Mouse (Mus musculus): ENCODE results near the gene Coq8b. TPM values are rescaled to one million over a fixed set of nuclear protein-coding genes. Genes with fewer than 3 reads are reported as not detected.

Coq8b gene
- polyA plus RNA-seq, 1 experiment from 2014 or later, result 21.2 TPM

DNA sequence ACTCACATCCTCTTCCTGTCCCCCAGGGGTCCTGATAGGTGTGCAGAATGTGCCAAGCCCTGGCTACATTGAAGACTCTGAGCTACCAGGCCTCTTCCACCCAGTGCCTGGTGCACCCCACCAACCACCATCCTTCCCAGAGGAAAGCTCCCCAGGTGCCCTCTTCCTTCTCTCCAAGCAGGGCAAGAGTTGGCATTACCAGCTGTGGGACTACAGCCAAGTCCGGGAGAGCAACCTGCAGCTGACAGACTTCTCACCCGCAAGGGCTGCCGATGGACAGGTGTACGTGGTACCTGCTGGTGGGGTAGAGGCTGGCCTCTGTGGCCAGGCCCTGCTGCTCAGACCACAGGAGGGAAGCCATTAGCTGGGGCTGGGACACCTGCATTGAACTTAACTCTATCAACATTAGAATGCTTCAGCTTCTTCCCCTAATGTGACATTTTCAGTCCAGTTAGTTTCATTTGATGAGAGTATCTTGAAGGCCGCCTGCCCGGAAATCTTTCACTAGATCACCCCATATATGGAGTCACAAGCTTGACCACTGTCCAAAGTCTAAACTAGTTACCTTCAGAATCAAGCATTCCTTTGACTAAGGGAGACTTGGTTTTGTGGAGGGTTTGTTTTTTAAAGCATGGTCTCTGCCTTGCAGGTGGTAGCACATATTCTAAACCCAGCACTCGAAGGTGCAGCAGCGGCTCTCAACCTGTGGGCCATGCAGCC lies 28.9 kb upstream of the Coq8b start:
- Histone ChIP-seq H3K4me3 (replicated peaks) (no peak overlapping the region), H3K4me2 (no peak overlapping the region), H3K4me1 (no peaks in the 10 kb centered on the region), H3K27ac (no peak overlapping the region), H3K27me3 (replicated peaks) (no peaks in the 10 kb centered on the region), H3K9me3 (no peaks in the 10 kb centered on the region), H3K36me3 (peaks cover 22% of the 10 kb centered on the region; the same call in 1 of the 2 replicates), H3K9ac (no peak overlapping the region)
- whole genome bisulfite sequencing, result 94% methylated on average over 8 of the region's 8 CpGs
- no peak; the same call in 1 of the 2 replicates for ATAC-seq (ENCODE audit: insufficient read depth, low FRiP score, low read depth)

DNA sequence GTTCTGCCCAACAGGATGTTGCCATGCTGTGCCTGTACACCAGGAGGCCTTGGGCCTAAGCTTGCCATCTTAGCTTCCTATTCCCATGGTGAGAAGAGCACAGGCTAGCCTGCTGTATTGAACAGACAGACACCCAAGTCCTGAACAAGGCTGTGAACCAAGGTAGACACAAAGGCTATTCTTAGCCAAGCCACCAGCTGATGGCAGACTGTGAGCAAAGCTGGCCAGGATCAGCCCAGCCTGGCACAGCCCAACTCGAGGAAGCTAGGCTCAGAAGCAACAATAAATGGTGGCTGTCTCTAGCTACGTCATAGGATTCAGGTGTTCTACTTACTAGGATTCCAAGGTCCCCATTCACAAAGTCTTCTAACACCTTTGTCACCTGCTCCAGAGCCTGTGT lies 20.2 kb upstream of the Coq8b start:
- no peak for ATAC-seq (ENCODE audit: insufficient read depth, low FRiP score, low read depth)
- Histone ChIP-seq H3K4me2 (no peak overlapping the region), H3K27me3 (replicated peaks) (no peaks in the 10 kb centered on the region), H3K27ac (no peak overlapping the region), H3K9ac (no peak overlapping the region), H3K4me3 (replicated peaks) (no peak overlapping the region), H3K4me1 (no peaks in the 10 kb centered on the region), H3K9me3 (no peaks in the 10 kb centered on the region), H3K36me3 (peaks cover 42% of the 10 kb centered on the region)
- WGBS, result 83% methylated on average over 2 of the region's 2 CpGs

GRCm38 (mm10) chr7:27218586-27218985 lies 14.2 kb upstream of the Coq8b start:
- ATAC-seq (ENCODE audit: insufficient read depth, low FRiP score, low read depth), result no peak
- 81% methylated on average over 7 of the region's 7 CpGs for WGBS
- H3K9me3 ChIP-seq, result no peaks in the 10 kb centered on the region
- no peaks in the 10 kb centered on the region for H3K27me3 ChIP-seq (replicated peaks)
- H3K4me1 ChIP-seq, result no peaks in the 10 kb centered on the region
- H3K4me2 ChIP-seq, result no peak overlapping the region
- H3K27ac ChIP-seq, result no peak overlapping the region
- H3K36me3 ChIP-seq, result peaks cover 19% of the 10 kb centered on the region
- no peak overlapping the region for H3K4me3 ChIP-seq (replicated peaks)
- no peak overlapping the region for H3K9ac ChIP-seq

- no peak overlapping the region for H3K4me2 ChIP-seq
- no peak for ATAC-seq (ENCODE audit: insufficient read depth, low FRiP score, low read depth)
These were observed 12.9 kb upstream of the Coq8b start for GRCm38 (mm10) chr7:27219937-27220336.

GRCm38 (mm10) chr7:27221939-27222338 lies 10.9 kb upstream of the Coq8b start:
- Histone ChIP-seq H3K9me3 (no peaks in the 10 kb centered on the region), H3K36me3 (peaks cover 12% of the 10 kb centered on the region; the same call in 1 of the 2 replicates), H3K4me2 (no peak overlapping the region), H3K27ac (no peak overlapping the region), H3K4me3 (replicated peaks) (no peak overlapping the region), H3K4me1 (peaks cover 28% of the 10 kb centered on the region), H3K27me3 (replicated peaks) (no peaks in the 10 kb centered on the region), H3K9ac (no peak overlapping the region)
- WGBS, result 56% methylated on average over 6 of the region's 6 CpGs
- ATAC-seq (ENCODE audit: insufficient read depth, low FRiP score, low read depth), result no peak

More at GRCm38 (mm10) chr7:27219937-27220336, 12.9 kb upstream of the Coq8b start:
- no peaks in the 10 kb centered on the region for H3K9me3 ChIP-seq
- H3K27ac ChIP-seq, result no peak overlapping the region
- no peaks in the 10 kb centered on the region for H3K27me3 ChIP-seq (replicated peaks)
- H3K9ac ChIP-seq, result no peak overlapping the region
- 75% methylated on average over 11 of the region's 11 CpGs for WGBS
- no peak overlapping the region for H3K4me3 ChIP-seq (replicated peaks)
- H3K4me1 ChIP-seq, result peaks cover 8% of the 10 kb centered on the region
- H3K36me3 ChIP-seq, result peaks cover 16% of the 10 kb centered on the region

DNA sequence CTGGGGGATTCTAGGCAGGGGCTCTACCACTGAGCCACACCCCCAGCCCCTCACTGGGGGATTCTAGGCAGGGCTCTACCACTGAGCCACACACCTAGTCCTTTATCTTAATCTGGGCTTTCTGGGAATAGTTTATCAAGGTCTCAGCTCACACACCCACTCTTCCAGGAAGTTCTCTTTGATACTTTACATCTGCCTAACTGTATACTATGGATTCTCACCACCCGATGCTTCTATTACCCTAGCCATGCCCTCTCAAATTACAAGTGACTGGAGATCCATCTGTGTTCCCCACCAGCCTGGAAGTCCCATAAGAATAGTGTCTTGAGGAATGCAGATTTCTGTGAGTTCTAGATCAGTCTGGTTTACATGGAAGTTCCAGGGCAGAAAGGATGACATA lies 10.3 kb upstream of the Coq8b start:
- Histone ChIP-seq H3K4me1 (peaks cover 34% of the 10 kb centered on the region), H3K27ac (no peak overlapping the region), H3K27me3 (replicated peaks) (no peaks in the 10 kb centered on the region), H3K36me3 (peaks cover 12% of the 10 kb centered on the region; the same call in 1 of the 2 replicates), H3K9me3 (no peaks in the 10 kb centered on the region), H3K4me3 (replicated peaks) (no peak overlapping the region), H3K9ac (no peak overlapping the region), H3K4me2 (no peak overlapping the region)
- 61% methylated on average over 1 of the region's 1 CpGs for WGBS
- no peak; the same call in 1 of the 2 replicates for ATAC-seq (ENCODE audit: insufficient read depth, low FRiP score, low read depth)

- ATAC-seq (ENCODE audit: insufficient read depth, low FRiP score, low read depth), result peak; percentile 27
- peak overlapping the region; percentile 90 for H3K4me3 ChIP-seq (replicated peaks)
These were observed 7.8 kb upstream of the Coq8b start for GRCm38 (mm10) chr7:27224877-27225575.

GRCm38 (mm10) chr7:27227276-27227675 lies 5.5 kb upstream of the Coq8b start:
- ATAC-seq (ENCODE audit: insufficient read depth, low FRiP score, low read depth), result no peak
- Histone ChIP-seq H3K9ac (peak overlapping the region; percentile 94; the same call in 1 of the 2 replicates), H3K27ac (peak overlapping the region; percentile 91; the same call in 1 of the 2 replicates), H3K4me2 (peak overlapping the region; percentile 79), H3K4me1 (peaks cover 50% of the 10 kb centered on the region), H3K4me3 (replicated peaks) (peak overlapping the region; percentile 90), H3K27me3 (replicated peaks) (no peaks in the 10 kb centered on the region), H3K36me3 (no peaks in the 10 kb centered on the region), H3K9me3 (no peaks in the 10 kb centered on the region)
- 27% methylated on average over 9 of the region's 9 CpGs for WGBS

More at GRCm38 (mm10) chr7:27224877-27225575, 7.8 kb upstream of the Coq8b start:
- Histone ChIP-seq H3K27ac (peak overlapping the region; percentile 77), H3K4me2 (peak overlapping the region; percentile 79), H3K36me3 (0 out of 2 replicates have a peak, but pooled peaks cover under 1% of the 10 kb centered on the region), H3K9me3 (no peaks in the 10 kb centered on the region), H3K27me3 (replicated peaks) (no peaks in the 10 kb centered on the region), H3K4me1 (peaks cover 42% of the 10 kb centered on the region), H3K9ac (no peak overlapping the region; the same call in 1 of the 2 replicates)
- 54% methylated on average over 11 of the region's 11 CpGs for WGBS

GRCm38 (mm10) chr7:27227676-27228075 lies 5.1 kb upstream of the Coq8b start:
- H3K4me1 ChIP-seq, result peaks cover 54% of the 10 kb centered on the region
- peak overlapping the region; percentile 91 for H3K27ac ChIP-seq
- no peaks in the 10 kb centered on the region for H3K9me3 ChIP-seq
- H3K4me2 ChIP-seq, result peak overlapping the region; percentile 79
- H3K36me3 ChIP-seq, result no peaks in the 10 kb centered on the region
- under 1% methylated on average over 10 of the region's 10 CpGs for WGBS
- H3K4me3 ChIP-seq (replicated peaks), result peak overlapping the region; percentile 90
- ATAC-seq (ENCODE audit: insufficient read depth, low FRiP score, low read depth), result no peak
- peak overlapping the region; percentile 94 for H3K9ac ChIP-seq
- no peaks in the 10 kb centered on the region for H3K27me3 ChIP-seq (replicated peaks)

DNA sequence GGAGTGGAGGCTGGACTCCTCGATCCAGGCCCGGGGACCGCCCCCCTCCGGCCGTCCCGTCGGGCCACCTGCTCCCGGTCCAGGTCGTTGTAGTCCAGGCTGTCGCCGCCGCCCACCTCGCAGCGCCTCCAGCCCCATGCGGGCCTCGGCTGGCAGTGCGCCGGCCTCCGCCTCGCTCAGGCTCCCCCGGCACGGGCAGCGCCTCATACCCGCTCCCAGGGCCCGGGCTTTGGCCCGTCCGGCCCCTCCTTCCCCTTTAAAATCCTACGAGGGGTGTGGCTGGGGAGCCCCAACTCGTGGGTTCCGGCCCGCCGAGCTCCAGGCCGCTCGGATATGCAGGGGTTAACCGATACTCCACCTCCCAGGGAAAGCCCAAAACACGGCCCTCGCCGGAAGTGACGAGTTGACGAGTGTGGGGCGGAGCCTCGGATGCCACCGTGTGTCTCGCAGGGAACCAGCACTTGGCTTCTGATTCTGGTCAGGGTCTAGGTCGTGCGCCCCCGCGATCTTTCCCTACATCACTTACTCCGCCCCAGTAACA lies 4.5 kb upstream of the Coq8b start, which contains the start of gene Itpkc:
Itpkc (minus strand) TSS at position 381 of the 541 bp plus-strand sequence.
- no peaks in the 10 kb centered on the region for H3K27me3 ChIP-seq (replicated peaks)
- peak within 1 kb of the TSS; percentile 79 for H3K4me2 ChIP-seq
- H3K36me3 ChIP-seq, result no peaks in the 10 kb centered on the region
- H3K4me1 ChIP-seq, result peaks cover 55% of the 10 kb centered on the region
- H3K4me3 ChIP-seq (replicated peaks), result peak within 1 kb of the TSS; percentile 90
- H3K9ac ChIP-seq, result peak within 1 kb of the TSS; percentile 94
- H3K9me3 ChIP-seq, result no peaks in the 10 kb centered on the region
- under 1% methylated on average over 49 of the region's 49 CpGs for WGBS
- ATAC-seq (ENCODE audit: insufficient read depth, low FRiP score, low read depth), result peak; percentile 77
- peak within 1 kb of the TSS; percentile 91 for H3K27ac ChIP-seq

DNA sequence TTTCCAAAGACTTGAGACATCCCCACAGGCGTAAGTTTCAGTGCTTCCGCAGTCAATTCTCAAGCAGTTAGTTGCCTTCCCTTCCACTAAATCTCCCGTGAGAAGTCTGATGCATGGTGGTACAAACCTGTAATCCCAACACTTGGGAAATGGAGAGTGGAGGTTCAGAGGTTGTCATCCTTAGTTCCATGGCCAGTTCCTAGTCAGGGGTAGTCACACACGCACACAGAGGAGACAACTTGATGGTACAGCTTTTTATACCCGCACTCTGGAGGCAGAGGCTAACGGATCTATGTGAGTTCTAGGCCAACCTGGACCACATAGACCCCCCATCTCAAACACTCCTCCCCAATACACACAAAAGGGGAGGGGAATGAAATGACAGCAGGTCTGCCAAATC lies 4.0 kb upstream of the Coq8b start:
- H3K27ac ChIP-seq, result peak overlapping the region; percentile 91
- peak overlapping the region; percentile 79 for H3K4me2 ChIP-seq
- H3K4me1 ChIP-seq, result peaks cover 60% of the 10 kb centered on the region
- peak overlapping the region; percentile 90 for H3K4me3 ChIP-seq (replicated peaks)
- H3K27me3 ChIP-seq (replicated peaks), result no peaks in the 10 kb centered on the region
- H3K9ac ChIP-seq, result peak overlapping the region; percentile 94; the same call in 1 of the 2 replicates
- WGBS, result 13% methylated on average over 6 of the region's 6 CpGs
- no peak for ATAC-seq (ENCODE audit: insufficient read depth, low FRiP score, low read depth)
- no peaks in the 10 kb centered on the region for H3K9me3 ChIP-seq
- H3K36me3 ChIP-seq, result no peaks in the 10 kb centered on the region

- no peaks in the 10 kb centered on the region for H3K36me3 ChIP-seq
- H3K4me1 ChIP-seq, result peaks cover 48% of the 10 kb centered on the region
- H3K27ac ChIP-seq, result no peak overlapping the region
- no peaks in the 10 kb centered on the region for H3K9me3 ChIP-seq
- H3K4me2 ChIP-seq, result no peak overlapping the region
- no peak for ATAC-seq (ENCODE audit: insufficient read depth, low FRiP score, low read depth)
- H3K9ac ChIP-seq, result no peak overlapping the region
- 74% methylated on average over 4 of the region's 4 CpGs for WGBS
- no peak overlapping the region for H3K4me3 ChIP-seq (replicated peaks)
- no peaks in the 10 kb centered on the region for H3K27me3 ChIP-seq (replicated peaks)
These were observed 2.0 kb upstream of the Coq8b start for GRCm38 (mm10) chr7:27230781-27231180.
